Mouse (Mus musculus): ENCODE measurements around the gene Rara.
"Not testable (repeated sequence)": the region's sequence is repeated elsewhere in the genome, so short reads cannot be mapped to it uniquely, and the experiment has no call there.

DNA sequence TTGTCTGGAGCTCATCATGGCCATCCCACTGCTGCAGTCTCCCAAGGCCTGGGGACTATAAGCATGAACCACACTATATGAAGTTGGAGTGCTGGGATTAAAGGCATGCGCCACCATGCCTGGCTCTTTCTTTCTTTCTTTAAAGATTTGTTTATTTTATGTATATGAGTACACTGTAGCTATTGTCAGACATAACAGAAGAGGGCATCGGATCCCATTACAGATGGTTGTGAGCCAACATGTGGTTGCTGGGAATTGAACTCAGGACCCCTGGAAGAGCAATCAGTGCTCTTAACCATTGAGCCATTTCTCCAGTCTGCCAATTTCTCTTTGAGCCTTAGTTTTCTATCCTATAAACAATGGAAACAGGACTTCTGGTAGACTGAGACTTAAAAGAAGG, 6.2 kb downstream of the Rara start:
- not testable (repeated sequence) for TF ChIP-seq CTCF (conservative IDR thresholded peaks at IDR 0.05; ENCODE audit: insufficient read depth, insufficient read length, low read depth, low read length); POLR2A (IDR thresholded peaks at IDR 0.05; ENCODE audit: low read depth, low read length)

Data from kidney, adult 2 months (tissue).